Mouse (Mus musculus) left cerebral cortex, adult 11 months (tissue): ENCODE results near the gene D630039A03Rik.

ENCODE experiments used
- DNase-seq: peaks from one replicate; pipeline ENCODE4 v3.0.0; 2022; ENCODE audit warnings: low spot score

Gene D630039A03Rik

DNA sequence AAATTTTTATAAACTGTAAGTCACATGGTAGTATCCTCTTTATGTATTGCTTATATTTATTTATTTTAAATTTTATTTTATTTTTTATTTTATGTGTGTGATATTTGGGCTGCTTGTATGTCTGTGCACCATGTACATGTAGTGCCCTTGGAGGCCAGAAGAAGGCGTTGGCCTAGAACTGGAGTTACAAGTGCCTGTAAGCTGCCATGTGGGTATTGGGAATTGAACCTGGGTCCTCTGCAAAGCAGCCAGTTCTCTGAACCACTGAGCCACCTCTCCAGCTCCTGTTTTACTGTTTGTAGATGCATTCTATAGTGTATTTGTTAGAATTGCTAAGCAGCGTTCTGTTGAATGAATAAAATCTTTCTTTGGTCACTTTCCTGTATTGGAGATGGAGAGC lies 27.9 kb downstream of the D630039A03Rik start:
- DNase-seq, result no peak

DNA sequence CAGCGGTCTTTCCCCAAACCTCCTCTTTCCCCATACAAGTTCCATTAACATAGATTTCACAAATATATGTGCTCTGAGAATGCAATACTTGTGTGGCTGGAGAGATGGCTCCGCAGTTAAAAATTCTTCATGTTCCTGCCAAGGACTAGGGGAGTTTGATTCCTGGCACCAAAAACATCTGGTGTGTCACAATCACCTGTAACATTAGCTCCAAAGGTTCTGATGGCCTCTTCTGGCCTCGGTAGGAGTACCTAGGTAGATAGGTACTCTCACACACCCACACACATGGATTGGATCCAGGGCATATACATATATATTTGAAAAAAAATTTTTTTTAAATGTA lies 29.2 kb downstream of the D630039A03Rik start:
- DNase-seq, result no peak

DNA sequence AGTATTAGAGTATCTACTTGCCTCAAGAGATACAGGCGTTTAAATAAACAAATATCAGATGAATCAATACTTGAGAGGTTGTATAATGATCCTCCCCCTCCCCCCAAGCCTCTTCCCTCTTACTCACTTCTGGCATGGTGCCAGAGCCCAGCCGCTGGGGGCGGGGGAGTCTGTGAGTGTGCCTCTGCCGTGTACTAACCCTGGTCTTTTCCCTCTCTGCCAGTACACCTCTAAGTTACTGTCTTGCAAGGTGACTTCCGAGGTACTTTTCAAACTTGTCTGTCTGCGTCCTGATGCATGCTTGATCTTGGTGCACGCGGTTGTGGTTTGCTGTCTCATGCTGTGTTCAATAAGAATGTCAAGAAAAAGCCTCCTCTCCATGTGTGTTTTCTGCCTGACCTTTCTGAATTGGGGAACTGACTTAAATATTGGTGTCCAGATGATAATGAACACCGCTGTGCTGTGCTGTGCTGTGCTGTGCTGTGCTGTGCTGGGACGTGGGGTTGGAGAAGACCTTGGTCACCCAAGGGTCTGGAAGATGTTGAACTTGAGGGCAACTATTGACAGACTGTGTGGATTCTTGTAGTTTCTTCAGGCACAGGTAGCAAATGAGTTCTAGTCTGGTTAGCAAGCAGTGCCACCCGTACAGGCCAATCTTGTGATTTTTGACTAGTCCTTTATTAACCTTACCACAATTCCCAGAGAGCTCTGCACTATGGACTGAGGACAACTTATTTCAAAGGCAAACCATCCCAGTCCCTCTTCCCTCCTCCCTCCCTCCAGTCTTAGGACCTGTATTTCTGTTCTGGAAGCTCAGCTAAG lies 29.8 kb downstream of the D630039A03Rik start:
- no peak for DNase-seq

DNA sequence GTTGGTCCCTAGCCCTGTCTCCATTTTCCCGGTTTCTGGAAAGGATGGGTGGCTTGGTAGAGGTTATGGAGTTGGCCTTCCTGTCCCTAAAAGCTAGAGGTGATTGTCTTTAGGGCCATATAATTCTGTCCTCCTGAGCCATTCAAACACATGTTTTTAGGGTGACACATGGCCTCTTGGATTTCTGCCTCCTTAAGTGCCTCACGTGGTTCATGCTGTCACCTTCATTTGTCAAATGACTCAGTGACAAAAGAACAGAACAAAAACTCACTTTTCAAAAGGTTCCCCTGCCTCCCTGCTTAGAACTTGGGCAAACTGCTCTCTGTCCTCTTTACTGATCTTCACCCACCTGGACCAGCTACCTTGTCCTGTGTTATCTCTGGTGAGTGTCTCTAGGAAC lies 30.9 kb downstream of the D630039A03Rik start:
- DNase-seq, result no peak

DNA sequence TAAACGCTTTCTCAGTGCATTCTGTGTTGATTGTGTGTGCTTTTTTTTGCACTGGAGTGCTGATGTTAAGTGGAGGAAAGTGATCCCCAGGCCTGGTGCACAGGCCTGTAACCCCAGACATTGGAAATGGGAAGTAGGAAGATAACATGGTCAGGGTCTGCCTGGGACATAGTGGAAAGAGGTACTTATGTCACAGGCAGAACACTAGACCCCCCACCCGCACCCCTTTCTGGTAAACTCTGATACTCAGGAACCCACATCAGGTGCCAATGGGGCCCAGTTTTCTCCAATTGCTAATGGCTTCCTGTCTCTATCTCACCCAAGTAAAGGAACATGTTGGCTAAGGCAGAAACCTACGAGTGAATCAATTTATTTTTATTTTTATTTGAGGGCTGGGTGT lies 31.6 kb downstream of the D630039A03Rik start:
- DNase-seq, result no peak

DNA sequence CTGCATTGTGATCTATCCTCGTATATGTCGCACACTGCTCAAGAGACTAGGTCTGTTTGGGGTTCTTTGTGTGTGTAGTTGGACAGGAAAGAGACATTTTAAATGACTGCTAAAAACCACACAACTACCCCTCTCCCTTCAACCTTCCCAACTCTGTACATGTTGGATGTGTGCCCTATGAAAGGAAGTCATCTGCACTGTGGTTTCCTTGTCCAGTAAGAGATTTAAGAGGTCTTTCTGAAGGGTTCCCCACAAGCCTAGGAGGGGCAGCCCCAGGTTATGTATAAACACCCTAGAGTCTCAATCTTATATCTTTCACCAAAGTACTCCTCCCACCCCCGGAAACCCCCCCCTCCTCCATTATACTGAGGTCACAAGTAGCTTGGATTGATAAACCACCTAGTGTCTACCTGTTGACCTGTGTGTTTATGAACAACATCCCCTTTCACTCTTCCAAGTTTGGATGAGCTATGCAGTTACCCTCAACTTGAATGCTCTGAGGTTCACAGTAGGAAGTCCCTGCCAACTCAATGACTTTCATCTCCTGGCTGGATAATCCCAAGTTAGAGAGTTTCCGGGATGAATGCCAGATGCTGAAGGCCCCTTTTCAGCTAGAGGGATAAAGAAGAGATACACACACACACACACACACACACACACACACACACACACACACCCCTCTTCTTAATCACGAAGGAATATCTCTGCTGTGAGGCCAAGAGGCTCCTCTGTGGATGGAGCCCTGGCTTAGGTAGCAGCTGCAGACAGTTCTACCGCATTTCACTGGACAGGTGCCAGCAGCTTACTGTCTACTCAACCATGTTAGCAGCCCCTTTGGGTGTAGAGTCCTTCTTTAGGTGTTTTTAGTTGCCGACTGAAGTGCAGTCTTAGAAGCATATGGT lies 32.3 kb downstream of the D630039A03Rik start:
- no peak for DNase-seq

DNA sequence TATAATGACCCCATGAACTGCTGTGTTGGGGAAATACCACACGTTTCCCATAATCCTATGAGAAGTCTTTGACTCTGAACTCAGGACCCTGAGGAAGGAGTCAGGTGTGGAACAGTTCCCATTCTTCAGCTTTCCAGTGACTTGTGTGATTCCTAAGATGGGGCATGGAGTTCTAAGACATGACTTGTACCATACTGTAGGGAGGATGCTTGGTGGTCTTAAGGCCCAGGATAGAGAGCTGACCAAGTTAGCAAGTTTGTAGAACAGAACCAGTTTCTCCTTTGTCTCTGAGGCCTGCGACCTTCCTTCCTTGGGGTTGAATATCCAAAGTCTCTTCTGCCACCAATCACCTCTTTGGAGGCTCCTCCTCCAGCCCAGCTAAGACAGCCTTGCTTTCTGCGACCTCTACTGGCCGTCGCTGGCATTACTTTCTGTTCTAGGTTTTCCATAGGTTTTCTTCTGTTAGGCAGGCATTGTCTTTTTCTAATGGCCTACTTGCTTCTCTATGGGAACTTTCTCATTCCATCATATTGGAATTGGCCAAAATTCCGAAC lies 36.2 kb downstream of the D630039A03Rik start:
- DNase-seq, result peak; percentile 58

DNA sequence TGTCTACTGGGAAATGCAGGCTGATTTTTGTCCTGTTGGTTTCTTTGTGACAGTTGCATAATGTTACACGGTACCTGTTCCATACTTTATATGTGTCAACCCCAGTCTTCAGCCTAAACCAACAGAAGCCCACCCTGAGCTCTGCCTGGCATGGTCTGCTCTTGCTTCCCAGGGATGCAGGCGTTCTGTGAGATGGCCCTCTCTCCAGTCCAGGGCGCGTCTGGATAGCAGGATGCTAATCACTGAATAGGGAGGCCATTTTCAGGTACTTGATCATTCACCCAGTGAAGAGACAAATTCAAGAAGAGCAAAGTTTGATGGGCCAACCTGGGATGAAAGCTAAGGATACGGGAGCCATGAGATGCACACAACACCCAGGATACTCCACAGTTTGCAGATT lies 37.0 kb downstream of the D630039A03Rik start:
- no peak for DNase-seq

DNA sequence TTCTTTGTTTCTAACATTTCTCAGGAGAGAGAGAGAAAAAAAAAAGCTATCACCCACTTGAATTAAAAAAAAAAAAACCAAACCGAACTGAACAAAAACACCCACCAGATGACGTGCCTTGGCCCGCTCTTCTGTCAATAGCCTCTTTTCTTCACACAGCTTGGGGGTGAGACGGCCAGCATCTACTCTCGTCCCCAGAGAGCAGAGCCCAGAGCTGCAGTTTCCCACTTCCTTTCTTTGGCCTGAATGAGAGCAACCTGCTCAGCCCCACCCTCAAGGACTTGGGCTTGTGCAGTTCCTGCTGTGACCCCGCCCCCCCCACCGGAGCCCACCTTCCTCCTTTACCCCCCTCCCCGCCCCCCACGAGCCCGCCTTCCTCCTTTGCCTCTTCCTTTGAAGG lies 48.6 kb downstream of the D630039A03Rik start:
- no peak for DNase-seq

DNA sequence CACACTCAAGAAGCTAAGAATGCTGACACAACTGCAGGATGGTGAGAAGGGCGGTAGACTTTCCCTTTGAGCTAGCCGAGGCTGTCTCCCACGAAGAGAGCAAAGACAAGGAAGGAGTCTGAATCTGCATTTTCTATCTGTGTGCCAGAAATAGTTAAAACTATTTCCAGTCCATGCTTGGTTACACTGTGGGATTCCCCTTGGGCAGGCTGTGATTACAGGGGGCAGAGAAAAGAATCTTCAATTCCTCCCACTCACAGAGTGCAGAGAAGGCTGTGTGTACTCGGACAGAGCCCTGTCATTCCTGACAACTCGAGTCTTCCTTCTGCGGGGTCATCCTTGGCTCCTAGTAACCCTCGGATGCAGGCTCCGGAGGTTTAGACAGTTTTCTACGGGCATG lies 49.1 kb downstream of the D630039A03Rik start:
- no peak for DNase-seq

DNA sequence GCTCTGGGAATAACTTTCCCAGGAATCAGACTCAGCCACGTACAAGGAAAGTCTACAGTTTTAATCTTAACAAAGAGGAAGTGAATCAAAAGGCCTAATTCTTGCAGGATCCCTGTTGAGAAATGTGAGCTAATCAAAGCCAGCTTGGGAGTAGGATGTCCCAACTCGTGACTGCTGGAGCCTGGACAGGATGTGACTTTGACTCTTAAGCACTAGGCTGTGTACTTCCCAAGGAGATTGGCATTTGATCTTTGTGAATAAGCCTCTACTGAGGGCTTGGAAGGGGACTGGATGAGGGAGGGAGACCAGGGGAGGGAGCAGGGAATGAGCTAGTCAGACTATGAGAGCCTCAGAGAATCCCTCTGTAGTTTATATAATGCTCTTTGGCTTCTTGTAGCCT lies 50.0 kb downstream of the D630039A03Rik start:
- no peak for DNase-seq

DNA sequence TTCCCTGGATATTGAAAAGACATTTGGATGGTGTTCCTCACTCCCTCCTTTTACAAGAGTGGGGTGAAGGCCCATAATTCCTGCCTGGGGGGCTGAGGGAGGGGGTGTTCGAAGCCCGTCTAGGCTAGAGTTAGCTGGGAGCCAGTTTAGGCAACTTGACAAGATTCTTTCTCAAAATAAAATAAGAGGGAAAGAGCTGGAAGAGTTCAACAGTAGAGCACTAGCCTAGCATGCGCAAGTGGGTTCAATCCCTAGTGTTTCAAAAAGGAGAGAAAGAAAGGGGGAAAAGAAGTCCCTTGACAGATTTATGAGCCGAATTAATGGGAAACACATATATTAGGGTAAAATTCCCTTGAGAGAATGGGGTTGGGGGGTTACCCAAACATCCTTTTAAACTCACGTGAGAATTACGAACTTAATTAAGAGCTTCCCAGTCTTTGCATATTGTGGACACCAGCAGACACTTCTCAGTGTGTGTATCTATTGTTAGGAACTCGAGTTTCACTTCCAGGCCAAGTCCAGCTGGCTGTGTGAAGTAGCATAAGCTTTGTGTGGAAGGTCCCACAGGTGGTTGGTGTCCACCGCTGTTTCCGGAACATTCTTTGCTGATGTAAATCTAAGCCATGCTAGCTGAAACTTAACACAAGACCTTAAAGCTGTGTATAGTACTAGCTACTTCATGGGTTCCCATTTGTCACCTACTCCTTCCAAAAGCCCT lies 53.7 kb downstream of the D630039A03Rik start:
- no peak for DNase-seq

DNA sequence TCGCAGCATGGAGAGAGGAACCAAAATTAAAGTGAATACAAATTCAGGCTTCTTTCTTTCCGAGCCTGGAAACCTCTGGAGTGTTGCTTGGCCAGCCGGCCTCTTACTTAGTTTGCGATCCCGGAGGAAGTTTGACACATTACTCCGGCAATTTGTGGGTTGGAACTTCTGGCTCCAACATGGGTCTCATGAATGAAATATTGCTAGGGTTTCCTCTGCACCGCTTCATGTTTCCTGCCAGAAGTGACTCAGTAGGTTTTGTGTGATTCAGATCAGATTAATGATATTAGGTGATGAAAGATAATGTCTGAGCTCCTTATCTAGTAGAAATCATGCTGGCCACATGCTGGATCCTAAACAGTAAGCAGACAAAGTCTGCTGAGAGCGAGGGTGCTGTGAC lies 54.2 kb downstream of the D630039A03Rik start:
- no peak for DNase-seq

DNA sequence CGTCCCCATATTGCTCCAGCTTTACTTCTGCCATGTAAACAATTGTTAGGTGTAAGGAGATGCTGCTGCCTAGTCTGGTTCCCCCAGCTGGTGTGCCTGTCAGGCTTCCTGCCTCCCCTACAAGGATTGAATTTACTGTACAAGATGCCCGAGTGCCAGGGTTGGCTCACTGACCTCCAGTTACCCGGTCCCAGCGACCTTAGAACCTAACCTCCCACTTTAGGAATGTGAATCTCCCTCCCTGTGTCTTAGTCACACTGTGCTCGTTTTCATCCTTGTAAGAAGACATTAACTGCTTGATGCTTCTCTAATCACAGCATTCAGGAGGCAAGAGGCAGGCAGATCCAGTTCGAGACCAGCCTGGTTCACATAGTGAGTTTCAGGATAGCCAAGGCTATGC lies 54.9 kb downstream of the D630039A03Rik start:
- DNase-seq, result no peak

DNA sequence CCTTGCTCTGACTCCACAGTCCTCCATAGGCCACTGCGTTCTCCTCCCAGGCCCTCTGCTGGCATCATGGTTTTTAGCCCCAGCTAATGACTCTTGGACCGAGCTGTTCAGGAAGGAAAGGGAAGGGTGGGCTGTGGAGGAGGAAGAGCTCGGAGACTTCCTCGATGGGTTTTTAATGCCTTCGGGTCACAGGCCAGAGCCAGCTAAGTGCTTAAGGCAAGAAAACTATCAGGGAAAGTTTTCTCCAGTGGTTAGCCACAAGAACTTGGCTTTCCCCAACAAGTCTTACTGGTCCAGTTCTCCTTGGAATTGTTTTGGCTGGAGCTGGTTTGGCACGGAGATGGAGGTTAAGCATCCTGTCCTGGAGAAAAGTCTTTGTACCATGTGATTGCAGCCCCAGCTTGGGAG lies 55.9 kb downstream of the D630039A03Rik start:
- no peak for DNase-seq
